Mouse (Mus musculus) embryo, embryonic 11.5 days (tissue): ENCODE results near the gene Slc26a3.

Experiments used
- DNase-seq: peaks from one replicate; pipeline ENCODE4 v3.0.0-alpha.2; 2012; ENCODE audit warnings: low read depth, low spot score

Gene Slc26a3

GRCm38 (mm10) chr12:31513724-31514503 is 123.2 kb downstream of the Slc26a3 start:
- DNase-seq, result no peak

DNA sequence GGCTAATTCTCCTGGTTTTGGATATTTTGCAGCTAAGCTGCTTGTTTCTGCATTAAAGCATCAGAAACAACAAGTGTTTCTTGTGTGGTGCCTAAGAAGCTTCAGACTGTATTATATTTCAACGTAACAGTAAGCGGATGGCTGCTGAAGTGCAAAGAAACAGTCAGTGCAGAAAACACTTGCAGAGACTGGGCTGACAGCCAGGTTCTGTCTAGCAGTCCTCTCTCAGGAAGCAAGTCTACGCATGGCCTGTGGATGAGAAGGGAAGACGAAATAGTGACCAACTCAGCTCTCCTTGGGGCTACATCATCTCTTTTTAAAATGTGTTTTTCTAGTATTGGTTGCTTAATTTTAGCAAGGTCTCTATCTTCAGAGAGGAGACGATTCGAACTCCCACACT is 129.4 kb downstream of the Slc26a3 start:
- no peak for DNase-seq

DNA sequence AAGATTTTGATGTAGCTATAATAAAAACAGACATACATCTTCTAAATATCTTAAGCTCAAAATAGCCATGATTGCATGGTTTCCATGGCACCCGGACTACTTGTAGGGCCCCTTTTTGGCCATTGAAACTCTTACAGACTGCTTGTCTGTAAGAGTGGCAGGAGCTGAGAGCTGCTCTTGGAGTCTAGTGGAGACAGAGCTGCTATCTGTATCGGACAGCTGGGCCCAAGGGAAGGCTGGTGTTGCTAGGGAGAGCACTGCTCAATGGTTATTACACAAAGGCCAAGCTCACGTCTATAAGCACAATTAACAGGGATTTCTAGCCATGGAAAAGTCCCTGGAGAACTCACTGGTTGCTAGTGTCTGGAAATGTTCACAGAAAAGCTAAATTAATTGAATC is 130.7 kb downstream of the Slc26a3 start:
- DNase-seq, result no peak
